Mouse (Mus musculus) spleen, postnatal 14 days (tissue): ENCODE results near the gene Spns3.
"Not testable (repeated sequence)": the region's sequence is repeated elsewhere in the genome, so short reads cannot be mapped to it uniquely, and the experiment has no call there.

Experiments used
- DNase-seq, 2 experiments: peaks; one replicate each; pipeline ENCODE4 v3.0.0; 2021 to 2022; ENCODE audit warnings: low spot score in 2 of 2

The Spns3 gene

GRCm38 (mm10) chr11:72558155-72558554, 7.8 kb upstream of the Spns3 start:
- DNase-seq: no peak

GRCm38 (mm10) chr11:72556953-72557352, 6.6 kb upstream of the Spns3 start:
- DNase-seq: no peak

- DNase-seq: no peak
Observed at GRCm38 (mm10) chr11:72556470-72556869, 6.2 kb upstream of the Spns3 start.

GRCm38 (mm10) chr11:72551531-72552105, 1.3 kb upstream of the Spns3 start:
- no peak for DNase-seq

GRCm38 (mm10) chr11:72547181-72547580, 3.1 kb downstream of the Spns3 start:
- DNase-seq: no peak

- no peak for DNase-seq
Observed at GRCm38 (mm10) chr11:72544716-72545115, 5.6 kb downstream of the Spns3 start.

GRCm38 (mm10) chr11:72543692-72544091, 6.6 kb downstream of the Spns3 start:
- DNase-seq: not testable (repeated sequence)

GRCm38 (mm10) chr11:72542586-72542985, 7.7 kb downstream of the Spns3 start:
- no peak for DNase-seq

GRCm38 (mm10) chr11:72541928-72542327, 8.4 kb downstream of the Spns3 start:
- no peak for DNase-seq

GRCm38 (mm10) chr11:72540437-72540836, 9.9 kb downstream of the Spns3 start:
- DNase-seq: no peak

GRCm38 (mm10) chr11:72538811-72539210, 11.5 kb downstream of the Spns3 start:
- no peak for DNase-seq

- peak in 1 of 2 experiments; percentile 45 for DNase-seq
Observed at GRCm38 (mm10) chr11:72538037-72538755, 12.1 kb downstream of the Spns3 start.

- no peak for DNase-seq
Observed at GRCm38 (mm10) chr11:72537503-72537902, 12.8 kb downstream of the Spns3 start.

GRCm38 (mm10) chr11:72535519-72535918, 14.8 kb downstream of the Spns3 start:
- peak in 1 of 2 experiments; percentile 21 for DNase-seq

GRCm38 (mm10) chr11:72532890-72533289, 17.4 kb downstream of the Spns3 start:
- no peak for DNase-seq

GRCm38 (mm10) chr11:72531632-72532031, 18.7 kb downstream of the Spns3 start:
- DNase-seq: no peak

- DNase-seq: no peak
Observed at GRCm38 (mm10) chr11:72531144-72531543, 19.2 kb downstream of the Spns3 start.

GRCm38 (mm10) chr11:72526190-72526589, 24.1 kb downstream of the Spns3 start:
- DNase-seq: no peak

GRCm38 (mm10) chr11:72523711-72524110, 26.6 kb downstream of the Spns3 start:
- DNase-seq: no peak

- no peak for DNase-seq
Observed at GRCm38 (mm10) chr11:72522616-72523041, 27.7 kb downstream of the Spns3 start.

GRCm38 (mm10) chr11:72521598-72522541, 28.4 kb downstream of the Spns3 start:
- no peak for DNase-seq

GRCm38 (mm10) chr11:72519895-72520294, 30.4 kb downstream of the Spns3 start:
- DNase-seq: no peak
